Mouse (Mus musculus): Measurements from ENCODE around the gene Sord.
"Not testable (repeated sequence)": the region's sequence is repeated elsewhere in the genome, so short reads cannot be mapped to it uniquely, and the experiment has no call there.

Gene Sord

DNA sequence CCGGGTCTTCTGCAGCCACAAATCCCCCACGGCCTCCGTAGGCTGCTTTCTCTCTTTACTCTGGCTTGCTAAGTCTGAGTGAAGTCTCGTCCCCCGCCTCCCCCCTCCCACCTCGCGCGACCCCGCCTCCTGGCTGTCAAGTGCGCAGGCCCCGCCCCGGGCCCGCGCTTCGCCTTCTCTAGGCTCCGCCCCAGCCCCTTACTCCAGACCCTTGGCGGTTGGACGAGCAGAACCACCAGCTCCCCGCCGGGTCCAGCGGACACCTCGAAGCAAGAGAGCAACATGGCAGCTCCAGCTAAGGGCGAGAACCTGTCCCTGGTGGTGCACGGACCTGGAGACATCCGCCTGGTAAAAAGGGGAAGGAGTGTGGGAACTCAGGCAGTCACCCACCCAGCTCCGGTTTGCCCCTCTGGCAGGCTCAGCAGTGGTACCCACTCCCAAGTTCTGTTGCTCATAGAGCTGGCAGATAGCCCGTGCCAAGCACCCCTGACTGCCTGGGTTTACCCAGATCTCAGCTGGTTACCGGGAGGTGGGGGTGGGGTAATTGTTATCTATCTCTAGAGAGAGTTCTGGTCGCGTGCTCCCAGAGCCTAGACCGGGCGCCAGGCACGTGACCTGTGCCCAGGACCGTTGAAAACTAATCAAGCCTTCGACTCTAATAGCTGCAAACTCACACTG, at the start of gene Sord:
Sord (plus strand) TSS at position 139 of the 678 bp plus-strand sequence.
- DNase-seq (ENCODE audit: low read depth, low spot score) = peak; percentile 60

DNA sequence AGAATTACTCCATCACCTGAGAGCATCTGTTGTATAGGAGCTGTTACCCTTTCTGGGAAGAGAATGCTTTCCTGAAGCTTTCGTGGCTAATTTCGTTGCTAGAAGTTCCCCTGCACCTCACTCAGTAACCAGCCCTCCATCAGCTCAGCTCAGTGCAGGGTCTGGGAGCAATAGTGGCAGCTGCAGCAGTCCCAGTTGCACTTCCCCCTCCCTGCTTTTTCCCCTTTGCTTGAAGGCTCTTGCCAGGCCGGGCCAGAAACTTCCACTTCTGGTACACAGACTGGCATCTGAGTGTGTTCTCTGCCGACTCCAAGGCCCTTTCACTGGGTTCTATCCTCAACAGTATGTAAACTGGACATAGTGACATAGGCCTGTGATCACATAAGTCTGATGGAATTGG, 49.5 kb upstream of the Sord start:
- no peak for DNase-seq (ENCODE audit: low read depth, low spot score)

DNA sequence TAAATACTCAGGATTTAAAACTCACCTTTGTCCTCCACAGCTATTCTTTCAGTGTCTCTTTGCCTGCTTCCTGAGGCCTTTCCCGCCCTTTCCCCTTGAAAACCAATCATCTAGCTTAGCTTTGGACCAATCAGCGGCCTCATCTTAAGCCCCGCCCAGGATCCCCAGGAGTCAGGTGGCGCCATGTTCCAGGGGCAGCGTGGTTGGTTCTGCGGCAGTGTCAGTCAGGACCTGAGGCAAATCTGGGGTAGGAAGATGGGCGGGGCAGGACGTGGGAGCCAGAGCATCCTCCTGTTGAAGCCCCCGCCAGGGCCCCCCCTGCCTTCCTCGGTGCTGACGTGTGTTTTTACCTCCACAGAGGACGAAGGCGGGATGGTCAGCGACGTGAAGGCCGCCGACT, 48.4 kb upstream of the Sord start, which contains the start of the genes Patl2 and Terb2:
Patl2 (minus strand) TSS at position 84 of the 400 bp plus-strand sequence.
Terb2 (plus strand) TSS at position 167 of the 400 bp plus-strand sequence.
- DNase-seq (ENCODE audit: low read depth, low spot score) = no peak

DNA sequence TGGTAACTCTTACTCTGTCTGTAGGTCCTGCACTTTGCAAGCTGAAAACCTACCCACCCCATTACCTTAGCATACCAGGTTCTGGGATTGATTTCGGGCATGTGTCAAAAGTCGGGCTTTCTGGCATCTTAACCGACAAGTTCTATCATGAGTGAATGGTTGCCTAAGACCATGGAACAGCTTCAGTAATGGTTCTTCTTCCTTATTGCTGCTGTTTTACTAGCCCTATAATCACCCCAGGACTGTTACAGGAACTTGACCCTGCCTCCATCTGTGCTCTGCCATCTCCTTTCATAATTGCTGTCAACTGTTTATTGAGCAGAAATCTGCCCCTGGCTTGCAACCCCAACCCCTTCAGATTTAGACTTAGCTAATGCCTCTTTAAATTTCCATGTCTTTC, 47.8 kb upstream of the Sord start:
- no peak for DNase-seq (ENCODE audit: low read depth, low spot score)

DNA sequence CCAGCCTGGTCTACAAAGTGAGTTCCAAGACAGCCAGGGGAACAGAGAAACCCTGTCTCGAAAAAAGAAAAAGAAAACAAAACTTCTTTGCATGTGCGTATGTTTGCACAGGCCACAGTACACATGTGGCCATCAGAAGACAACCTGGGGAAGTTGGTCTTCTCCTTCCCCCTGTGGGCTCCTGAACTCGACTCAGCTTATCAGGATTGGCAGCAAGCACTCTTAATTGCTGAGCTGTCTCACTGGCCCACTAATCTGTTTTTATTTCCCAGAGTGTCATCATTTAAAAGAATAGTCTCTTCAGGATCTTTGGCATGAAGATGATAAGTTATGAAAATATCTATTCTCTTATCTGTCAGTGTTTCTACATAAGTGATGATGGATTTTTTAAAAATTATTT, 42.7 kb upstream of the Sord start:
- DNase-seq (ENCODE audit: low read depth, low spot score) = no peak

DNA sequence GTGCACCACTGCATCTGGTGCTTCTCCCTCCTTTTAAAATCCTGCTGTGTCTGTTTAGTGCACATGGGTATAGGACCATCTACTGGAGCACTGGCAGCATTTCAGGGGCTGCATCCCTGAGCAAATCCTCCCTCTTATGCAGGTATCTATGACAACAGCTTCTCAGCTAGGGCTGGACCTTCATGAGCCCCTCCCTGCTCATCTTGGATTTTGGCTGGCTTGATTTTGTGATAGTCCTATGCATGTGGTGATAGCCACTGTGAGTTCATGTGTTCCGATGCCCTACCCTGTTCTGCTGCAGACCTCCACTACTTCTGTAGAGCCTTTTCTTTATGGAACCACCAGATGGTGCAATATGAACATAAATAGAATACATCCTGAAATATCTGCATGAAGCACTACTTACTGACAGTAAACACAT, 40.0 kb upstream of the Sord start:
- DNase-seq (ENCODE audit: low read depth, low spot score) = peak; percentile 54

DNA sequence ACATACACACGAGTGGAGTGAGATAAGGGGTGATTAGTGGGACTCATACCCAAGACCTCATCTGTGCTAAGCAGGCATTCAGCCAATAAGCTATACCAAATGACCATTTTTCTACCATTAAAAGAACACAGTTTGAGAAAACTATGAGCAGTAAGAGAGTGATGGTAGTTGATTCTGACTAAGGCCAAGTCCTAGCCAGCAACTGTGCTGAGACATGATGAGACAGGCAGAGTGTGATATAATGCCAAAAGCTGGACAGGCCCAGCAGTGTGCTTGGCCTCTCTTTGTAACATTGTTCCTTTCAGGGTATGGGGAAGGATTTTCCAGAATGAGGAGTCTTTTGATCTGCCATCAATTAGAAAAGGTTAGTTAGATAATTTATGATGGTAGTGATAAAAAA, 33.0 kb upstream of the Sord start:
- DNase-seq (ENCODE audit: low read depth, low spot score) = no peak

DNA sequence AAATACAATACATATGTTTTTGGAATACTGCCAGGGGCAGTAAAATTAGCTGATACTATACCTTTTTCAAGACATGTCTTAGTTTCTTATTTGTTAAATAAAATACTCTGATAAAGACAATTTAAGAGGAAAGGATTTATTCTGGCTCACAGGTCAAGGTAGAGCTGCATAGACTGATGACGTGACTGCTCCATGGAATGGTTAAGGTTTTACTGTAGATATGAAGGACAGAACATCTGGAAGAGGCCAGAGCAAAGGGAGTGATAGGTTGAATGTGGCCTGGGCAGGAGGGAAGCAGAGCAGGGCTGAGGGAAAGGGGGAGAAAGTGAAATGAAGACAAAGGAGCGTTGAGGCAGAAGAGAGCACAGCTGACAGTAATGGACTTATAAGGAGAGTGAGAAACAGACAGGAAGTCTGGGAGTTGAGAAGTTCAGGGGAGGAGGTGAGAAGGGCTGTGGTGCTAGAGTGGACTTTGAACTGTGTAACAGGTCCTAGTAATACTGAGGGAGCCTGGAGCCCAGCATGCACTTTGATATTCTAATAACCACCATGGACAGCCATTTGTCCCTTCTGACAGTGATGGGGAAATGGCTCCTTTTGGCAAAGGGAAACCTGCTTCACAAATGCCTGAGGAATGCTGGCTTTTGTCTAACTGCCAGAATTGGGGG, 28.0 kb upstream of the Sord start:
- DNase-seq (ENCODE audit: low read depth, low spot score) = no peak

DNA sequence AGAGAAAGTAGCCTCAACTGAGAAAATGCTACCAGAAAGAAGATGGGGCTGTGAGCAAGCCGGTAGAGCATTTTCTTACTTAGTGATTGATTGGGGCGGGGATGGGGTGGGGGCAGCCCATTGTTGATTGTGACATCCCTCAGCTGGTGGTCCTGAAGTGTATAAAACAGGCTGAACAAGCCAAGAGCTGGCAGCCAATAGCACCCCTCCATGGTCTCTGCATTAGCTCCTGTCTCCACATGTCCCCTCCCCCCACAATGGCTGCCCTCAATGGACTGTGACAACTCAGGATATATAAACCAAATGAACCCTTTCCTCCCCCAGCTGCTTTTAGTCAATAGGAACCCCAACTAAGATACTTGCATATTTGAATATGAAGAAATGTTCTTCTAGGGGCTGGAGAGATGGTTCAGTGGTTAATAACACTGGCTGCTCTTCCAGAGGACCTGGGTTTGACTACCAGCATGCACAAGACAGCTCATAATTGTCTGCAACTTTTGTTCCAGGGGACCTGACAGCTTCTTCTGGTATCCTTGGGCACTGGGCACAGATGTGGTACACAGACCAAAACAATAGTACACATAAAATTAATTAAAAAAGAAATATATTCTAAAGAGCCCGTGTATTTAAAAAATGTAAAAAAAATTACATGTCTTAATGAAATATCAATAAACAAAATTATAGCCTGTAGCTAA, 23.9 kb upstream of the Sord start:
- no peak for DNase-seq (ENCODE audit: low read depth, low spot score)

DNA sequence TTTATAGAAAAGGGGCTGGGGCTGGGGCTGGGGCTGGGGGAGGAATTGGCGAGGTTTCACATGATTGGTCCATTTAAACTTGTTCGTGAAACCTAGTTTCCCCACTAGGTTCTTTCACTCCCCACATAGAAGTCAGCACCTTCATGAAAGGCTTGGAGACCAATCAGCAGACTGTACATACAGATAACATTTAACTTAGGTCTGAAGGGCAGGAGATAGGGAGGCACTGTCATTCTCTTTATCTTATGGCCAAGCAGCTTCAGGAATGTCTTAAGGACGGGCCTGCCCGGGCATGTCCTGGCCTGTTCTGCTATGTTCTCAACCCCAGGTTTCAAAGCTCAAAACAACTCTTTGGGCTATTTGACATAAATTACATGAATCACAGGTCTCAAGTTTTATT, 17.5 kb upstream of the Sord start:
- DNase-seq (ENCODE audit: low read depth, low spot score) = not testable (repeated sequence)

DNA sequence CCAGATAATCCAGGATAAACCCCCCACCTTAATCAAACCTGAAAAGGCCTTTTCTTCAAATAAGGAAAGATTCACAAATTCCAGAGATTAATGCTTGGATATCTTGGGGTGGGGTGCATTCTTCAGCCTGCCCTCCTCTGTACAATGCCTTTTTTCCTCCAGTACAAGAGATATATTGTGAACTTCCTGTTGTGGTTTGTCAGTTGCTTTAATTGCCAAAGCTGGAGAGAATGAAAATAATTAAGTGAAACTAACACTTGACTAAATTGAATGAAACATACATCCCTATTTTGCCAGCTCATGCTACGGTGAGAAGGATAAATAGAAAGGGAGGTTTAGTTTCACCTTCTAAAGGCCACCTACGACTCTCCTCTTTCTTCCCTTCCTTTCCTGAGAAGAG, 16.3 kb upstream of the Sord start:
- DNase-seq (ENCODE audit: low read depth, low spot score) = no peak

DNA sequence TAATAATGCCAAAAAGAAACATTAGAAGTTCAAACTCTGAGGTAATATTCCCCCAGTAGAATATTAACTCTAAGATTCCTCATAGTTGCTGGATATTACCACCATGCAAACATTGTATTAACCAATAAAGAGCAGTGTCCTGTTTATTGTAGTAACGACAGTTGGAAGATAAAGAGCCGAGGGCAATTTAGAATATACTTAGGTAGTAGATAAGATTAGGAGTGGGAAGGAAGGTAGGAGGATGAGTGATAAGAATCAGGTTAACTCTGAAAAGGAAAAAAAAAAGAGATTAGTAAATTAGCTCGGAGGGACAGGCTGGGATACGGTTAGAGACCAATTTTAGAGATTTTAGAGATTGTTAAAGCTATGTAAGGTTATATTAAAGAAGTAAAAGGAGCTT, 13.2 kb upstream of the Sord start:
- no peak for DNase-seq (ENCODE audit: low read depth, low spot score)

DNA sequence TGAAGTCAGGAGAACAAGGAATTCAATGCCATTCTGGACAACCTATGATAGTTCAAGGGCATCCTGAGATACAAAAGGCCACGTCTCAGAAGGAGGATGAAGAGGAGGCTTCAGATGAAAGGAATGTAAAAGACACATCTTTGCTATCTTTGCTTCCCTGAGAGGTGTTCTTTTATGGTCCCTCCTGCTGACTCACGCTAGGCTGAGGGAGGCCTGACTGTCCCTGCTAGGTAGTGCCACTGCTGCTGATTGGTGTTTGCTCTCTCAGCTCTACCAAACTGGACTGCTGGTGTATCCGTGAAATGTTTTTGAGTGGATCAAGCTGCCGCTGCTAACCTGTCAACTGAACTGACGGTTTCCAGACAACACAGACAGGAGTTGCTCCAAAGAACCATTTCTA, 12.8 kb upstream of the Sord start:
- no peak for DNase-seq (ENCODE audit: low read depth, low spot score)

DNA sequence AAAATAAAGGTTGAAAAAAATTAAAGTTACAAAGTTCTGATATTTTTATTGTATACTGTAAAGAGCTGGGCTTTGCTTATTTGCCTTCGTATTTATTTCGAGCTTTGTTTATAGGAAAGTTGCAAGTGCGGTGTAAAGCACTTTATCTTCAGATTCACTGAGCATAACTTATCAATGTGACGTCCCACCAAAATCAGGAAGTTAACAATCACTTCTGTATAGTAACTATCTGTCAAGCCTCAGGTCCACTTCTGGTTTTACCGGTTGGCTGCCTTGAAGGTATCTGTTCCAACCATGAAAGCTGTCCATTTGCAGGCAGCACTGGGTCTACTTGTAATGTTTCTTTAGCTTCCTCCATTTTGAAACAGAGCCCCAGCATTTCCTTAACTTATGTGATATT, 12.3 kb upstream of the Sord start:
- no peak for DNase-seq (ENCODE audit: low read depth, low spot score)

DNA sequence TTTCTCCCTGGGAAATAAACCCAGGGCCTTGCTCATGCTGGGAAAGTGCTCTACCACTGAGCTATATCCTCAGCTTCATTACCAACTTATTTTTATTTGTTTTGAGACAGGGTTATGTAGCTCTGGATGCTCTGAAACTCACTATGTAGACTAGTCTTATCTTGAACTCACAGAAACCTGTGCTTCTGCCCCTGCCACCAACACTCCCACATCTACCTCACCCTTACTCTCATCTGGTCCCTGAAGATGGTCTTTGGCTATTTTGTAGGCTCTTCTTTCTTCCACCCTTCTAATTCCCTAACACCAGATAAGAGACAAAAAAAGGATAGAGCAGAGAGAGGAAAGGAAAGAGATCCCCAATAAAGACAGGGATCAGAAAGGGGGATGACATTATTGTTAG, 10.9 kb upstream of the Sord start:
- DNase-seq (ENCODE audit: low read depth, low spot score) = no peak

DNA sequence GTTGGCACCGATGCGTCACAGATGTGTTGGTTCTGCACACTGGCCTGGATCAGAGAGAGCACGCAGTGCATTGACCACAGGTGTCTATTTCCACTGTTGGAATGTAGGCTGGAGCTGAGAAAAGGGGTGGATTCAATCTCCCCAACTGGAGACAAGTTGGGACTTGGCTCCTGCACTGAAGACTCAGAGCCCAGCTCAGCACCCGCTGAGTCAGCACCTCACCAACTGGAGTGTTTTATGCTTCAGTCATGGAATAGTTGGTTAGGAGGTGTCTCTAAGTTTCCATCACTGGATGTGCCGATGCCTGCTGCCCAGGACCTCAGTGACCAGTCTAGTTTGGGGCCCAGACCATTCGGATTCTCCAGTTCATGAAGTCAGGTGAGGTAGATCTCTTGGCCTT, 4.2 kb upstream of the Sord start:
- DNase-seq (ENCODE audit: low read depth, low spot score) = no peak

DNA sequence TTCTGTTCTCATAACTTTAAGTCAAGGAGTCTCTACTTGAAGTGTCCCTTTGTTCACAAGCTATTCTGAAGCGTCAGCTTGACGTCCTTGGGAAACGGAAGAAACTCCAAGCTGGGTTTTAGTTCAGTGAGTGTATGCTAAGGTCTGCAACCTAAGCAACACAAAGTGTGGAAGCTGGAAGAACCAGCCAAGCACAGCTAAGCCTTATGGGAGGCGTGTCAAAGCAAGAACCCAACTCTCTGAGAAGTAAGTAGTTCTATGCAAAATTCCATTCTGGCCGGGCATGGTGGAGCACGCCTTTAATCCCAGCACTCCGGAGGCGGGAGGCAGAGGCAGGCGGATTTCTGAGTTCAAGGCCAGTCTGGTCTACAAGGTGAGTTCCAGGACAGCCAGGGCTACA, 2.9 kb upstream of the Sord start:
- DNase-seq (ENCODE audit: low read depth, low spot score) = no peak

DNA sequence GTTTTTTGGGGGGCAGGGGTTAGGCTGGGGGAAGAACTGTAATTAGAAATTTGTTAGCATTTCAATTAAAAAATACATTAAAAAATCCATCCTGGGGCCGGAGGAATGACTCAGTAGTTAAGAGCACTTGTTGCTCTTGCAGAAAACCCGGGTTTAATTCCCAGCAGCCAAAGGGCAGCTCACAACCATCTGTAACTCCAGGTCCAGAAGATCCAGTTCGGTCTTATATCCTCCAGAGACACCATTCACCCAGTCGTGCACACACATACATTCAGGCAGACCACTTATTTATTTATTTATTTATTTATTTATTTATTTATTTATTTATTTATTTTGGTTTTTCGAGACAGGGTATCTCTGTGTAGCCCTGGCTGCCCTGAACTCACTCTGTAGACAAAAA, 1.2 kb upstream of the Sord start:
- no peak for DNase-seq (ENCODE audit: low read depth, low spot score)

DNA sequence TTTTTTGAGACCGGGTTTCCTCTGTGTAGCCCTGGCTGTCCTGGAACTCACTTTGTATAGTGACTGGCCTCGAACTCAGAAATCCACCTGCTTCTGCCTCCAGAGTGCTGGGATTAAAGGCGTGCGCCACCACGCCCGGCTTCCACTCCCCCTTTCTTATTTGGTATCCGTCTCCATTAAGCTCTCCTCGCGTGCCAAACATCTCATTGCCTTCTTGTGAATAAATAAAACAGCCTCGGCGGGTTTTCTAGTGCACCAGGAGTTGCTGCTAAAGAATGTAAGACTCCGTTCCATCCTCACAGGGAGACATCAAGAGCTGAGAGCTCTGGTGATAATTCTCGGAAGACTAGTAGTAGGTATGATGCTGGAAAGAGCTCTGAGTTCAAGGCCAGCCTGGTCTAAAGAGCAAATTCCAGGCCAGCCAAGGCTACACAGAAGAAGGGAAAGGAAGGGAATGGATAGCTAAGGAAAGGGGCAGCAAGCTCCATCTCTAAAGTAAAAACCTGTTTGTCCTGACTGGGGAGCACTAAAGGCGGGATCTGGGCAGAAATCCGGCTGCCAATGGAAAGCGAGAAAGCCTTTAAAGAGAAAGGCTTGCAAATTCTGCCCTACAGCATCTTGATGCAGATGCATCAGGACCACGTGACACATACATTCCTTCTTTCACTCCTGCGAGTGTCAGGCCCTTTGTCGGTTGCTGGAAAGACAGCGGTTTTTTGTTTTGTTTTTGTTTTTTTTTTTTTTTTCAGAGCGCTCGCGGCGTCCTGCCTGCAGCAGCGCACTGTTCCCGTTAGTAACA, 591 bp upstream of the Sord start:
- peak; percentile 46 for DNase-seq (ENCODE audit: low read depth, low spot score)

DNA sequence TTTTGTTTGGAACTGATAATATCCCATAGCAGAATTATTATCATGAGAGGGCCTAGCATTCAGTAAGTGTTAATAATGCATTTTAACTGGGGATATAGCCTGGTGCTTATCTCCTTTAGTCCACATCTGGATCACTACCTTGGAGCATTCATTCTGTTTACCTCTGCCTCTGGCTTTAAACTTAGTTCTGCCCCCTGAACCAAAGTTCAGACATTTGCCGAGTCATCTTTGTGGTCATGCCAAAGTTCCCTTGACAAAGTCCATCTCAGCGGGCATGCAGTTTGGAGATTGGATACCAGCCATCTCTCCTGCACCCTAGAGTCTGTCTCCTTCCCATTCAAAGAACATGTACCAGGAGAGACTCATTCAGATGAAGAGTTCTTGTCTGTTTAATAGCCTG, 876 bp downstream of the Sord start:
- DNase-seq (ENCODE audit: low read depth, low spot score) = no peak

DNA sequence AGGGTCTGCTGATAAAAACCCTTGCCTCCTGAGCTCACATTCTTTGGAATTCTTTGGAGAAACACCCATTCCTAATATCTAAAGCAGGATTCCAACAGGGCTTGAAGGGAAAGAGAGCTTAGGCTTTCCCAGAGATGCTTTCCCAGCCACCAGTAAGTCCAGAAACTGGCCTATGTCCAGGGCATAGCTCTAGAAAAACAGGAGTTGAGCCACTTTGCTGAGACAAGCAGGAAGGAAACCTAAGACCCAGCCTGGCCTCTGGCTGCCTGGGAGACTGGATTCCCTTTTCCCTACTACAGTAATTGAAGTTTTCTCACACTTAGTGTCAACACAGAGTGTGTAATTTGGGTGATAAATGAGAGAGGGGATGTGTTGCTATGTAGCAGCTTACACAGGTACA, 1.8 kb downstream of the Sord start:
- no peak for DNase-seq (ENCODE audit: low read depth, low spot score)

DNA sequence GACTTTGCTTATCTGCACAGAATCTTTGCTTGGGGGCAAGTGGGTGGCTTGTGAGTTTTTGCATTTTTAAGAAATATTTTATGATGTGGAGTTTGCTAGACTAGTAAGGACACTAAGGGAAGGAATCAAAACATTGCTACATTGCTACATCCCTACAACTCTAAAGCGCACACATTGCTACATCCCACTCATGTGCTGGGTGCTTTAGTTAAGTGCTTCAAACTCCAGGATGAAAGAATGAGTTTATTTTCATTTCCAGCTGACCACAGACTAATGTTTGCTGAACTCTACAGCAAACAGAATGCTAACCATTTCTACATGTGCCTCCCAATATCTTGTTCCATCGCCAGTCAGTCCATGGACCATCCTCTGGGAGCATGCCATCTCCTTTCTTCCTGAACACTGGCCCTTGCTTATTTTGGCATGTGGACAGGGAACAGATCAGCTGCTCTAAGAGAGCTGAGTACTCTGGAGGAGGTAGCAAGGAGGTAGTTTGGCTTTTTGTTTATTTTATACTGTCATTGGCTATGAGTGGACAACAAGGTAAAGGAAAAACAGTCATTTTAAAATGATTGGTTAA, 3.4 kb downstream of the Sord start:
- no peak for DNase-seq (ENCODE audit: low read depth, low spot score)

All from telencephalon, adult 2 months (tissue).